In the genomic region with DNA sequence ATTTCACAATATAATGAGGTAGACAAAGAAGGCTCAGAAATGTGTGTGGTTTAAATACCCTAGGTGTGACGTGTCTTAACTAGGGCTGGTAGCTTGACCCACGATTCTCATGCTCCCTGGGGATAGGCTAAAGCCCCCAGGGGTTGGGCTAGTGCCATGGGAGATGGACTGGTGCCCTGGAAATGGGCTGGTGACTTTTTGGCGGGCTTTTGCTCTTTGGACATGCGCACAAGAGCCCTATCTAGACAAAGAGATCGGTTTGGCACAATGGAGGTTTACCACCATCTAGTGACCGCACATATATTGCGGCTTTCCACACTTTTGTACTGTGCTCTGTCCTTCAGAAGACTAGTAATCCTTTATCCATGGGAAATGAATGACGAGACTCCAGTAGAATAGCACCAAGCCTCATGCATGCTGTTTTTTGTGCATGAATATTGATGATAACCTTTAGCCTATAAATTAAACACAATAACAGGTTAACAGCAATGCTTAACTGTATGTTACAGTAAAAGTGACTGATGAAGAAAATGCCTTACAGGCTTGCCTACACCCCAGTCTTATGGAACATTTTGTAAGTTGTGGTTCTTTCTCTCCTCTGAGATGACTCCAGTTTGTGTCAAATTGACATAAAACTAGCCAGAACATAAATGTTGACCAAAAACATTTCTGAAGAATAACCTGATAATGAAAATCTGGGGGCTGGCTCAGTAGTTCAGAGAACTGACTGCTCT, we compare ENCODE assay signal across 8 mouse cellular contexts. TPM values are rescaled to one million over a fixed set of nuclear protein-coding genes. Genes with fewer than 3 reads are reported as not detected.
DNase-seq lines count a peak whose midpoint lies in the region; ATAC-seq and TF ChIP-seq lines count a peak whose summit lies in the region.
"Not testable (repeated sequence)": the region's sequence is repeated elsewhere in the genome, so short reads cannot be mapped to it uniquely, and the experiment has no call there.

No protein-coding gene starts in this region.

- 48% methylated on average over 8 of the region's 8 CpGs for WGBS in hindbrain, embryonic 10.5 days
- WGBS in liver, embryonic 15.5 days (ENCODE audit: insufficient replicate concordance), result 31% methylated on average over 8 of the region's 8 CpGs
- 53% methylated on average over 8 of the region's 8 CpGs for WGBS in neural tube, embryonic 11.5 days
- 50% methylated on average over 8 of the region's 8 CpGs for WGBS in thymus, adult 2 months

- H3K4me1 ChIP-seq in hindbrain, embryonic 10.5 days (replicated peaks); liver, embryonic 15.5 days (replicated peaks); neural tube, embryonic 11.5 days (ENCODE audit: control insufficient read depth, insufficient read depth, low read length); thymus, adult 2 months (replicated peaks; ENCODE audit: control insufficient read depth, insufficient read depth, low read length): not testable (repeated sequence)

- TF ChIP-seq POLR2A in thymus, adult 2 months (IDR thresholded peaks at IDR 0.05; ENCODE audit: control insufficient read depth, extremely low read depth, insufficient read depth, low read length, poor library complexity), result not testable (repeated sequence)

- H3K36me3 ChIP-seq in hindbrain, embryonic 10.5 days; liver, embryonic 15.5 days (replicated peaks); neural tube, embryonic 11.5 days (ENCODE audit: control insufficient read depth, insufficient read depth, low read length); thymus, adult 2 months (ENCODE audit: control insufficient read depth, insufficient read depth, low read length): not testable (repeated sequence)

- peaks cover 24% of the 10 kb centered on the region for H3K9me3 ChIP-seq in hindbrain, embryonic 10.5 days
- not testable (repeated sequence) for H3K9me3 ChIP-seq in liver, embryonic 15.5 days (replicated peaks); neural tube, embryonic 11.5 days (ENCODE audit: control insufficient read depth, low read length)

- H3K9ac ChIP-seq in liver, embryonic 15.5 days; neural tube, embryonic 11.5 days (ENCODE audit: low read length): not testable (repeated sequence)

- H3K27ac ChIP-seq in hindbrain, embryonic 10.5 days, result 0 out of 2 replicates have a peak overlapping the region, but pooled peaks have one; percentile 23
- not testable (repeated sequence) for H3K27ac ChIP-seq in liver, embryonic 15.5 days (replicated peaks); neural tube, embryonic 11.5 days (ENCODE audit: low read depth, low read length); thymus, adult 2 months (ENCODE audit: control insufficient read depth, insufficient read depth, low read length)

- not testable (repeated sequence) for H3K27me3 ChIP-seq in hindbrain, embryonic 10.5 days (ENCODE audit: insufficient read depth, poor library complexity, severe bottlenecking); liver, embryonic 15.5 days; neural tube, embryonic 11.5 days (ENCODE audit: control insufficient read depth, insufficient read depth, low read length); thymus, adult 2 months (ENCODE audit: control insufficient read depth, insufficient read depth, low read length)

- TF ChIP-seq CTCF in thymus, adult 2 months (IDR thresholded peaks at IDR 0.05; ENCODE audit: borderline replicate concordance, control insufficient read depth, extremely low read depth, insufficient read depth, low read length, poor library complexity), result not testable (repeated sequence)

- peak; percentile 58 for ATAC-seq in liver, embryonic 15.5 days (ENCODE audit: insufficient read depth)
- peak; percentile 65; the same call in 1 of the 2 replicates for ATAC-seq in neural tube, embryonic 11.5 days (ENCODE audit: insufficient read depth, low FRiP score, low TSS enrichment)

- H3K4me3 ChIP-seq in hindbrain, embryonic 10.5 days; liver, embryonic 15.5 days (replicated peaks); neural tube, embryonic 11.5 days (ENCODE audit: low read depth, low read length); thymus, adult 2 months (ENCODE audit: control insufficient read depth, insufficient read depth, low read length): not testable (repeated sequence)

- DNase-seq in MN1 (ENCODE audit: low spot score), result peak; percentile 74
- DNase-seq in cerebellum, adult 9-10 months, result peak; percentile 51
- peak; percentile 37 for DNase-seq in forelimb bud, embryonic 11.5 days (ENCODE audit: low read depth, low spot score)
- peak; percentile 26 for DNase-seq in hindbrain, embryonic 10.5 days (ENCODE audit: low spot score)
- peak; percentile 54 for DNase-seq in layer of hippocampus, adult 11-12 months (ENCODE audit: low spot score)
- peak; percentile 43 for DNase-seq in neural tube, embryonic 11.5 days (ENCODE audit: low spot score)
- peak; percentile 33 for DNase-seq in thymus, adult 2 months

- H3K4me2 ChIP-seq in liver, embryonic 15.5 days, result peak overlapping the region; percentile 46
- not testable (repeated sequence) for H3K4me2 ChIP-seq in neural tube, embryonic 11.5 days (ENCODE audit: low read depth)

RNA-seq across cellular contexts. Expression of a gene that starts 27.5 kb away (rescaled TPM):
- polyA plus RNA-seq in hindbrain, embryonic 10.5 days (2016; fragmentation: Nextera tagmentation; extraction: Ambion mirVana), result 18.0 and 21.0 TPM in 2 replicates
- 4.8 and 5.8 TPM in 2 replicates for polyA plus RNA-seq in liver, embryonic 15.5 days (2015; fragmentation: Nextera tagmentation; extraction: Ambion mirVana)
- polyA plus RNA-seq in neural tube, embryonic 11.5 days (2014; fragmentation: Nextera tagmentation; extraction: Ambion mirVana), result 22.6 and 23.2 TPM in 2 replicates
- 5.0 and 6.4 TPM in 2 replicates for polyA plus RNA-seq in thymus, adult 2 months (2012; rRNA removed)

RNA-seq across cellular contexts. Expression of a gene that starts 48.5 kb away (rescaled TPM):
- polyA plus RNA-seq in hindbrain, embryonic 10.5 days (2016; fragmentation: Nextera tagmentation; extraction: Ambion mirVana), result 4.2 and 5.9 TPM in 2 replicates
- 1.7 and 2.1 TPM in 2 replicates for polyA plus RNA-seq in liver, embryonic 15.5 days (2015; fragmentation: Nextera tagmentation; extraction: Ambion mirVana)
- 8.2 and 9.5 TPM in 2 replicates for polyA plus RNA-seq in neural tube, embryonic 11.5 days (2014; fragmentation: Nextera tagmentation; extraction: Ambion mirVana)
- polyA plus RNA-seq in thymus, adult 2 months (2012; rRNA removed), result 0.32 and 0.98 TPM in 2 replicates
